Comparison of ENCODE assay signal across 11 mouse cellular contexts in the genomic region with DNA sequence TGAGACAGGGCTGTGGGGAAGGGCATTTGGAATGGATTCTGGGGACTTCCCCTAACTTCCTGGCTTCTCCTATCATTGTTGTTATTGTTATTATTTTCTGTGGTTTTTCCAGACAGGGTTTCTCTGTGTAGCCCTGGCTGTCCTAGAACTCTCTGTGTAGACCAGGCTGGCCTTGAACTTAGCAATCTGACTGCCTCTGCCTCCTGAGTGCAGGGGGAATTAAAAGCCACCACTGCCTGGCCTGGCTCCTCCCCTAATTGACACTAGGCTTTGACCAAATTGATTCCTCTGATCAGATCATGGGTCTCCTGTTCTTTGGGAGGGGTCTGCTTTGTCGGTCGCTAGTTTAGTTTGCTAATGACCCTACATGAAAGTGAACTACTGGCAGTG. TPM values are rescaled to one million over a fixed set of nuclear protein-coding genes. Genes with fewer than 3 reads are reported as not detected.
DNase-seq lines count a peak whose midpoint lies in the region; ATAC-seq and TF ChIP-seq lines count a peak whose summit lies in the region.
"Had no signal": no experiment of that assay in that cellular context is flagged by ENCODE, and none has a peak within 500 bp of the region (broad histone marks: within the 10 kb centered on the region; RNA-seq: fewer than 3 reads in every experiment).

No protein-coding gene starts in this region.

- H3K4me1 ChIP-seq in heart, embryonic 13.5 days = peaks cover 25% of the 10 kb centered on the region
- H3K4me1 ChIP-seq in forebrain, embryonic 15.5 days = peaks cover 15% of the 10 kb centered on the region
- H3K4me1 ChIP-seq in liver, postnatal 0 days (ENCODE audit: insufficient read depth) = peaks cover 27% of the 10 kb centered on the region
- no peaks in the 10 kb centered on the region; the same call in 1 of the 2 replicates for H3K4me1 ChIP-seq in kidney, adult 2 months (ENCODE audit: control insufficient read depth, insufficient read depth, low read length)

- peak overlapping the region; percentile 92 for H3K4me2 ChIP-seq in heart, embryonic 13.5 days
- peak overlapping the region; percentile 77; the same call in 1 of the 2 replicates for H3K4me2 ChIP-seq in forebrain, embryonic 15.5 days (replicated peaks)
- peak overlapping the region; percentile 97 for H3K4me2 ChIP-seq in liver, postnatal 0 days (ENCODE audit: low read depth, low read length)

- H3K4me3 ChIP-seq in heart, embryonic 13.5 days = peak overlapping the region; percentile 70
- H3K4me3 ChIP-seq in forebrain, embryonic 15.5 days = peak overlapping the region; percentile 65
- H3K4me3 ChIP-seq in liver, postnatal 0 days (ENCODE audit: low read depth, low read length) = no peak overlapping the region
- H3K4me3 ChIP-seq in kidney, adult 2 months (ENCODE audit: insufficient read depth, low read depth, low read length) = no peak overlapping the region

- intact Hi-C loops in heart, postnatal 10 days (cut with DNase I) = loop anchor here (5.0 kb wide), 1 partner anchor 246 kb away; no protein-coding TSS in a partner anchor
- intact Hi-C loops in gastrocnemius, postnatal 36 days (cut with DNase I) = loop anchor here (2.0 to 10.0 kb wide), 3 partner anchors 22 to 222 kb away; a partner anchor contains a TSS

- H3K9me3 ChIP-seq in heart, embryonic 13.5 days = no peaks in the 10 kb centered on the region
- no peaks in the 10 kb centered on the region for H3K9me3 ChIP-seq in forebrain, embryonic 15.5 days
- H3K9me3 ChIP-seq in liver, postnatal 0 days (ENCODE audit: low read length) = no peaks in the 10 kb centered on the region

- H3K27me3 ChIP-seq in heart, embryonic 13.5 days (replicated peaks) = 0 out of 2 replicates have a peak, but pooled peaks cover 11% of the 10 kb centered on the region
- no peaks in the 10 kb centered on the region for H3K27me3 ChIP-seq in forebrain, embryonic 15.5 days
- peaks cover 5% of the 10 kb centered on the region for H3K27me3 ChIP-seq in liver, postnatal 0 days (ENCODE audit: insufficient read depth, low read length)
- no peaks in the 10 kb centered on the region for H3K27me3 ChIP-seq in kidney, adult 2 months (replicated peaks; ENCODE audit: control insufficient read depth, insufficient read depth, low read length)

- TF ChIP-seq CTCF in liver, postnatal 0 days (IDR thresholded peaks at IDR 0.05; ENCODE audit: low read depth) = no peak
- TF ChIP-seq CTCF in kidney, adult 2 months (conservative IDR thresholded peaks at IDR 0.05; ENCODE audit: insufficient read depth, insufficient read length, low read depth, low read length) = no peak

- peak overlapping the region; percentile 80; the same call in 1 of the 2 replicates for H3K9ac ChIP-seq in heart, embryonic 13.5 days
- no peak overlapping the region for H3K9ac ChIP-seq in forebrain, embryonic 15.5 days (replicated peaks)
- H3K9ac ChIP-seq in liver, postnatal 0 days (replicated peaks) = no peak overlapping the region

- no peak overlapping the region for H3K27ac ChIP-seq in heart, embryonic 13.5 days (replicated peaks)
- no peak overlapping the region for H3K27ac ChIP-seq in forebrain, embryonic 15.5 days (replicated peaks)
- no peak overlapping the region for H3K27ac ChIP-seq in liver, postnatal 0 days (ENCODE audit: low read depth)
- H3K27ac ChIP-seq in kidney, adult 2 months (ENCODE audit: insufficient read depth, low read depth, low read length) = no peak overlapping the region

- no peak for DNase-seq in heart, postnatal 10 days
- peak; percentile 36 for DNase-seq in ES-CJ7 (ENCODE audit: low read depth, low spot score)
- no peak for DNase-seq in liver, postnatal 0 days
- DNase-seq in gastrocnemius, postnatal 36 days = no peak
- no peak for DNase-seq in frontal cortex, adult 2 months (ENCODE audit: extremely low spot score in 1 of 2, low spot score in 1 of 2)
- no peak for DNase-seq in kidney, adult 2 months
- DNase-seq: gastrocnemius, postnatal 25 days; thymus, adult 18-20 months had no signal

- no peak for ATAC-seq in heart, embryonic 13.5 days (ENCODE audit: extremely low read depth, insufficient number of reproducible peaks, low FRiP score, low TSS enrichment)
- no peak for ATAC-seq in forebrain, embryonic 15.5 days (replicated peaks)
- ATAC-seq in liver, postnatal 0 days = no peak

- no peaks in the 10 kb centered on the region for H3K36me3 ChIP-seq in heart, embryonic 13.5 days
- no peaks in the 10 kb centered on the region for H3K36me3 ChIP-seq in forebrain, embryonic 15.5 days
- H3K36me3 ChIP-seq in liver, postnatal 0 days (replicated peaks; ENCODE audit: insufficient read depth, low read length) = no peaks in the 10 kb centered on the region
- H3K36me3 ChIP-seq in kidney, adult 2 months (ENCODE audit: control insufficient read depth, insufficient read depth, low read length) = no peaks in the 10 kb centered on the region

- no peak for TF ChIP-seq POLR2A in kidney, adult 2 months (IDR thresholded peaks at IDR 0.05; ENCODE audit: low read depth, low read length)

- WGBS in heart, embryonic 13.5 days = 54% methylated on average over 2 of the region's 2 CpGs
- WGBS in forebrain, embryonic 15.5 days = 55% methylated on average over 2 of the region's 2 CpGs
- 49% methylated on average over 2 of the region's 2 CpGs for WGBS in liver, postnatal 0 days (ENCODE audit: insufficient replicate concordance)
- WGBS in kidney, adult 2 months = 66% methylated on average over 2 of the region's 2 CpGs

- TF ChIP-seq EP300 in liver, postnatal 0 days (IDR thresholded peaks at IDR 0.05; ENCODE audit: low read depth) = no peak

RNA-seq across cellular contexts. Expression of a gene that starts 1.0 kb away (rescaled TPM):
- polyA plus RNA-seq in heart, embryonic 13.5 days (2015; fragmentation: Nextera tagmentation; extraction: Ambion mirVana) = 0.13 and 0.14 TPM in 2 replicates
- not detected for total RNA-seq in heart, postnatal 10 days (2021)
- polyA plus RNA-seq in forebrain, embryonic 15.5 days (2015; fragmentation: Nextera tagmentation; extraction: Ambion mirVana) = 2.2 and 3.6 TPM in 2 replicates
- polyA plus RNA-seq in liver, postnatal 0 days (2015; fragmentation: Nextera tagmentation; extraction: Ambion mirVana) = 0.14 and 0.18 TPM in 2 replicates
- total RNA-seq in gastrocnemius, postnatal 36 days (2021) = not detected
- 5.1 and 8.0 TPM in 2 replicates for polyA plus RNA-seq in frontal cortex, adult 2 months (2012; rRNA removed)
- 0.39 and 0.48 TPM in 2 replicates for polyA plus RNA-seq in kidney, adult 2 months (2012; rRNA removed)
- total RNA-seq: gastrocnemius, postnatal 25 days had no signal

RNA-seq across cellular contexts. Expression of a gene that starts 4.3 kb away (rescaled TPM):
- polyA plus RNA-seq in heart, embryonic 13.5 days (2015; fragmentation: Nextera tagmentation; extraction: Ambion mirVana) = 0.41 and 0.60 TPM in 2 replicates
- total RNA-seq in heart, postnatal 10 days (2021) = under 1 TPM; 0.42 to 0.60 TPM
- polyA plus RNA-seq in forebrain, embryonic 15.5 days (2015; fragmentation: Nextera tagmentation; extraction: Ambion mirVana) = 0.31 and 0.38 TPM in 2 replicates
- polyA plus RNA-seq in liver, postnatal 0 days (2015; fragmentation: Nextera tagmentation; extraction: Ambion mirVana) = 0.06 and 0.07 TPM in 2 replicates
- not detected for total RNA-seq in gastrocnemius, postnatal 36 days (2021)
- 1.8 and 1.9 TPM in 2 replicates for polyA plus RNA-seq in frontal cortex, adult 2 months (2012; rRNA removed)
- polyA plus RNA-seq in kidney, adult 2 months (2012; rRNA removed) = 0.74 and 0.79 TPM in 2 replicates
- polyA plus RNA-seq: neural tube, embryonic 11.5 days had no signal

RNA-seq across cellular contexts. Expression of a gene that starts 6.5 kb away (rescaled TPM):
- 0.47 and 0.67 TPM in 2 replicates for polyA plus RNA-seq in heart, embryonic 13.5 days (2015; fragmentation: Nextera tagmentation; extraction: Ambion mirVana)
- under 1 TPM; 0.17 to 0.34 TPM for total RNA-seq in heart, postnatal 10 days (2021)
- 0.42 and 0.46 TPM in 2 replicates for polyA plus RNA-seq in forebrain, embryonic 15.5 days (2015; fragmentation: Nextera tagmentation; extraction: Ambion mirVana)
- 0.07 and 0.15 TPM in 2 replicates for polyA plus RNA-seq in liver, postnatal 0 days (2015; fragmentation: Nextera tagmentation; extraction: Ambion mirVana)
- not detected for total RNA-seq in gastrocnemius, postnatal 36 days (2021)
- polyA plus RNA-seq in frontal cortex, adult 2 months (2012; rRNA removed) = 0.78 and 0.86 TPM in 2 replicates
- polyA plus RNA-seq in kidney, adult 2 months (2012; rRNA removed) = 0.18 and 0.19 TPM in 2 replicates
- total RNA-seq: gastrocnemius, postnatal 25 days had no signal

RNA-seq across cellular contexts. Expression of a gene that starts 30.1 kb away (rescaled TPM):
- not detected in 2 replicates for polyA plus RNA-seq in heart, embryonic 13.5 days (2015; fragmentation: Nextera tagmentation; extraction: Ambion mirVana)
- total RNA-seq in heart, postnatal 10 days (2021) = not detected
- polyA plus RNA-seq in forebrain, embryonic 15.5 days (2015; fragmentation: Nextera tagmentation; extraction: Ambion mirVana) = not detected in 2 replicates
- not detected in 2 replicates for polyA plus RNA-seq in liver, postnatal 0 days (2015; fragmentation: Nextera tagmentation; extraction: Ambion mirVana)
- total RNA-seq in gastrocnemius, postnatal 36 days (2021) = not detected
- 2.0 TPM in 2 replicates for polyA plus RNA-seq in frontal cortex, adult 2 months (2012; rRNA removed)
- polyA plus RNA-seq in kidney, adult 2 months (2012; rRNA removed) = 0.27 TPM in 2 replicates
- polyA plus RNA-seq: neural tube, embryonic 11.5 days had no signal

RNA-seq across cellular contexts. Expression of a gene that starts 31.7 kb away (rescaled TPM):
- polyA plus RNA-seq in heart, embryonic 13.5 days (2015; fragmentation: Nextera tagmentation; extraction: Ambion mirVana) = 8.6 and 9.0 TPM in 2 replicates
- total RNA-seq in heart, postnatal 10 days (2021) = 100 to 1,000 TPM in 1 of 2 experiments, 10 to 100 TPM in 1; 61.4 to 101 TPM
- polyA plus RNA-seq in forebrain, embryonic 15.5 days (2015; fragmentation: Nextera tagmentation; extraction: Ambion mirVana) = 7.6 and 8.2 TPM in 2 replicates
- 3.0 and 8.2 TPM in 2 replicates for polyA plus RNA-seq in liver, postnatal 0 days (2015; fragmentation: Nextera tagmentation; extraction: Ambion mirVana)
- total RNA-seq in gastrocnemius, postnatal 36 days (2021) = 10 to 100 TPM; 60.9 to 89.0 TPM
- 42.7 and 55.8 TPM in 2 replicates for polyA plus RNA-seq in frontal cortex, adult 2 months (2012; rRNA removed)
- 13.5 and 14.7 TPM in 2 replicates for polyA plus RNA-seq in kidney, adult 2 months (2012; rRNA removed)

Comparison
In these comparisons a context has a peak if more than half of its experiments do, and no peak if none do; other contexts are left out.
1. H3K4me3 ChIP-seq: peak in heart, embryonic 13.5 days (single experiment) and forebrain, embryonic 15.5 days (single experiment); none in liver, postnatal 0 days (single experiment) and kidney, adult 2 months (single experiment).
2. Peak in every context shown above with its lines, with median percentiles within 50 percentile points of each other: H3K4me2 ChIP-seq.